Mouse (Mus musculus) brain, adult 2 months (tissue): ENCODE measurements at regions not wholly inside any gene's neighbourhood (a gene's known extent, or its start where the extent isn't known, plus 50 kb on each side); places are given as distances from the start of the nearest gene placed in this dataset.

ENCODE experiments used
- DNase-seq: peaks from one replicate; pipeline ENCODE4 v3.0.0; 2011; ENCODE audit warnings: low read depth, low spot score

- DNase-seq = no peak
Measured at GRCm38 (mm10) chr13:6395562-6396223, 152.3 kb upstream of the Pitrm1 start.

- DNase-seq = no peak
Measured at GRCm38 (mm10) chr13:6397648-6398047, 150.3 kb upstream of the Pitrm1 start.

- peak; percentile 54 for DNase-seq
Measured at GRCm38 (mm10) chr13:6431821-6432220, 116.1 kb upstream of the Pitrm1 start.

GRCm38 (mm10) chr13:6446976-6447375, 101.0 kb upstream of the Pitrm1 start:
- DNase-seq = no peak

- no peak for DNase-seq
Measured at GRCm38 (mm10) chr13:6461363-6461762, 86.6 kb upstream of the Pitrm1 start.

- DNase-seq = no peak
Measured at GRCm38 (mm10) chr13:6465911-6466419, 82.0 kb upstream of the Pitrm1 start.

- DNase-seq = peak; percentile 82
Measured at GRCm38 (mm10) chr13:6469446-6470227, 78.3 kb upstream of the Pitrm1 start.

- peak; percentile 55 for DNase-seq
Measured at GRCm38 (mm10) chr13:6470286-6471103, 77.5 kb upstream of the Pitrm1 start.

GRCm38 (mm10) chr13:6471643-6472042, 76.3 kb upstream of the Pitrm1 start:
- peak; percentile 86 for DNase-seq

GRCm38 (mm10) chr13:6473401-6474190, 74.4 kb upstream of the Pitrm1 start:
- peak; percentile 73 for DNase-seq

GRCm38 (mm10) chr13:6479667-6480066, 68.3 kb upstream of the Pitrm1 start:
- DNase-seq = no peak

- peak; percentile 73 for DNase-seq
Measured at GRCm38 (mm10) chr13:6484418-6484817, 63.5 kb upstream of the Pitrm1 start.

- no peak for DNase-seq
Measured at GRCm38 (mm10) chr13:6487837-6488236, 60.1 kb upstream of the Pitrm1 start.

GRCm38 (mm10) chr13:6492916-6493619, 54.9 kb upstream of the Pitrm1 start:
- DNase-seq = peak; percentile 74
